Mouse (Mus musculus) adrenal gland, postnatal 4 days (tissue): ENCODE measurements around the gene Abcc4. TPM values are rescaled to one million over a fixed set of nuclear protein-coding genes. Genes with fewer than 3 reads are reported as not detected.

Source experiments
- DNase-seq, 2 experiments: peaks; one replicate each; pipeline ENCODE4 v3.0.0; 2021 to 2022; ENCODE audit warnings: low spot score in 2 of 2, mixed read lengths in 2 of 2
- microRNA-seq: library from miRNA; unstranded; fragments of <30 nt; microRNA quantifications from one replicate; pipeline ENCODE4 v1.2.0, GENCODE M21; 2021
- total RNA-seq, 2 experiments: library from RNA; stranded (reverse); gene quantifications; 2 replicates each; pipeline ENCODE4 v1.2.3; 2021

Abcc4 gene
- total RNA-seq, 2 experiments from 2014 or later, result 7.3 to 10.1 TPM

- DNase-seq, result no peak
Measured at GRCm38 (mm10) chr14:118452572-118452971, 253.4 kb downstream of the Abcc4 start.

DNA sequence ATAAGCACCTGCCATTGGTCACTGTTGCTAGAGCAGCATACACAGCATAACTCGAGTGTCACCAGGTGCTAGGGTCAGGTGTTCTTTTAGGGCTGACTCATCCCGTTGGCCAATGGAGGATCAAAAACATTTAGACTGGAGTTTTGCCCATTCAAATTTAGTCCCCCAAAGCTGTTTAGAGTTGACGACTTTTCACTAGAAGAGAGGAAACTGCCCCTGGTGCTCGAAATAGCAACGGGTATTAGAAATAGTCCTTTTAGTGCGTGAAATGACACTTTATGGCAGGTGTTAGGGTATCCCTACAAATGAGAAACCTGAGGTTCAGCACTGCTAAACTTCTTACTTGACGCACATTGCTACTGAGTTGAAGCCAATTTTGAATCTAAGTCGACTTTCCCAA, 265.9 kb downstream of the Abcc4 start:
- DNase-seq, result no peak

DNA sequence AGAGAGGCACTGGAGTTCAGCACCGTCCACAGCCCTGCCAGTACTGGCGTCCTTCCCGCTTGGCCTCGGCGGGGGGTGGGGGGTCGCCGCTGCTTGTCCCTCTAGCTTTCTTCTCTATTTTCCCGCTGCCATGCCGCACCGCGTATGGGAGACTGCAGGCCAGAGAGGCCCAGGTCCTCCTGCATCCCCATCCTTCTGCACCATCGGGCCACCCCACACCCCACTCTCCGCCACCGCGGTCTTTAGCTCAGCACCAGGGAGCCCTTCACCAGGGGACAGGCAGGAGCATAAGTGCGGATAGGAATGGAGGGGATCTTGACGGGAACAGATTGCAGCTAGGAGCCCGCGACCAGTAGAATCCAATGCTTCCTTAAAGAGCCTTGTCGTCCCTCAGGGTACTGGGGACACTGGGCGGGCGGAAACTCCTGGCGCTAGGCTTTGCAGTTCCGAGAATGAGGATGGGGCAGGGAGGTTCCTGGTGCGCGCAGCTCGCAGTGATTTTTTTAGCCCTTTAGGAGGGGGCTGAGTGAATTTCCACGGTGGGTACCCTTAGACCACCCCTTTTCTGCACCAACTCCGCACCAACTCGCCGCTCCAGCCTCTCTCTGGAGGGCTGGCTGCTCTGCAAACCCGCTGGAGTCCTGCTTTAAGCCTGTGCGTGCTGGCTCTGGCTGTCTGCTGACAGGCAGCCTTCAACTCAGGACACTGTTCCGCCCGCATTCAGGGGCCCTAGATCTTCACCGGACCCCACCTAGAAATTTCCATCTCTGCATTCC, 268.7 kb downstream of the Abcc4 start:
- DNase-seq, result no peak

- no peak for DNase-seq
Measured at GRCm38 (mm10) chr14:118436791-118437155, 269.2 kb downstream of the Abcc4 start.

DNA sequence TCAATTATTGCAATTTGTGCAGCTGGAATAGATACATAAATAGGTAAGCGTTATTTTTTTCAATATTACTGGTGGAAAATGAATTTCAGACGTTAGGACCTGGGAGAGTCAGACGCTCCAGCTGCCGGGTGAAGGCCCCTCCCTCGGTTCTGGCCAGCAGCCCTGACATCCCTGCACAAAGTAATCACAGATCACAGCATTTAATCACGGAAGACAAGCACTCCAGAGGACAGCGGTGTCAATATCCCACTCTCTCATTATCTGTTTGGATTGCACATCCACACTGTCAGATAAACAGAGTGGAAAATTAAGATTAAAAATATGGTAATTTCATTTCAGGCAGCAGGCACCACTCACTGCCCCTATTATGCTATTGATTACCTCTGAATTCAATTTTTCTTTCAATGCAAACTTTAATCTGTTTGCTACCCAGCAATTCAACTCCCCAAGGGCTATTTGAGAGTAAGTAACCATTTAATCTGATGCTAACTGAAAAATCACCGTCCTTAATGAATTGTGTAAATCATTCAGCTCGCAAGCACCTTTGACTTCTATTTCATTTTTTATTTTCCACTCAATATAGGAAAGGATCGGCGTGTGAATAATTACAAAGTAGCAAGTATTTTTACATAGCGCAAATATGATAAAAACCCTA, 270.2 kb downstream of the Abcc4 start:
- DNase-seq, result no peak

- DNase-seq, result no peak
Measured at GRCm38 (mm10) chr14:118434842-118435241, 271.2 kb downstream of the Abcc4 start.

- DNase-seq, result no peak
Measured at GRCm38 (mm10) chr14:118433848-118434247, 272.2 kb downstream of the Abcc4 start.

Small RNA genes lying within 50 kb of the gene (microRNA-seq; reads per million reads assigned to microRNA genes)
- not detected for gene Mir6391

Other genes with a start within 250 kb of the Abcc4 start
- 10 to 100 TPM in 1 of 2 experiments, under 1 TPM in 1; 0.54 to 10.3 TPM for gene Cldn10, start 81.7 kb upstream of the Abcc4 start, total RNA-seq
- 10 to 100 TPM; 31.1 to 32.0 TPM for gene Dzip1, start 219.2 kb upstream of the Abcc4 start, total RNA-seq
- gene Dnajc3, start 231.8 kb upstream of the Abcc4 start, total RNA-seq, result 10 to 100 TPM; 49.6 to 52.1 TPM